Mouse (Mus musculus): ENCODE results near the gene Nfe2l3.
"Not testable (repeated sequence)": the region's sequence is repeated elsewhere in the genome, so short reads cannot be mapped to it uniquely, and the experiment has no call there.

Nfe2l3 gene

GRCm38 (mm10) chr6:51432535-51433397 lies at the start of gene Nfe2l3:
TSS of gene Nfe2l3 (plus strand) at chr6:51432670.
- peak in 1 of 2 experiments; percentile 39 for DNase-seq

GRCm38 (mm10) chr6:51383769-51384755 lies 48.4 kb upstream of the Nfe2l3 start:
- DNase-seq: peak; percentile 86 to 92

GRCm38 (mm10) chr6:51390505-51390904 lies 42.0 kb upstream of the Nfe2l3 start:
- no peak for DNase-seq

DNA sequence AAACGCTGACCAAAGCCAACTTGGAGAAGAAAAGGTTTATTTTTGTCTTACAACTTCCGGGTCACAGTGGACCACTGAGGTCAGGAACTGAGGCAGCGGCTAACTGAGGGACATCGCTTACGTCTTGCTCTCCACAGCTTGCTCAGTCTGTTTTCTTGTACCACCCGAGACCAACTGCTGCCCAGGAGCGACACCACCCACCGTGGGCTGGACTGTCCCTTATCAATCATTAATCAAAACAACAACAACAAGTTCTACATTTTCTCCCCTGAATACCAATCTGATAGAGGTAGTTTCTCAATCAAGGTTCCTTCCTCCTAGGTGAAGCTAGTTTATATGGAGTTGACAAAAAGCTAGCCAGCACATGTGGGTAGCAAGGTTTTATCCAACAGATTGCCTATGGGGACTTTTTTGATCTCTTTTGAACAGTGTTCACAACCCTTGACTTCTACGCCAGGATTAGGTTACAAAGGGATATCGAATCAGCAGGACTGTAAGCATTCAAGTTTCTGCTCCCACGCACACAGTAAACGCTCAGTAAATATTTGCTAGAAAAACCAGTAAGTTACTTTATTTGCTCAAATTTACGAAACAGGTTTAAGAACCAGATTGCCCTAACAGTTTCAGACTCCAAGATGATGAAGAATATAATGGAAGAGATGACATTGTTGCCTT lies 40.5 kb upstream of the Nfe2l3 start:
- no peak for DNase-seq

DNA sequence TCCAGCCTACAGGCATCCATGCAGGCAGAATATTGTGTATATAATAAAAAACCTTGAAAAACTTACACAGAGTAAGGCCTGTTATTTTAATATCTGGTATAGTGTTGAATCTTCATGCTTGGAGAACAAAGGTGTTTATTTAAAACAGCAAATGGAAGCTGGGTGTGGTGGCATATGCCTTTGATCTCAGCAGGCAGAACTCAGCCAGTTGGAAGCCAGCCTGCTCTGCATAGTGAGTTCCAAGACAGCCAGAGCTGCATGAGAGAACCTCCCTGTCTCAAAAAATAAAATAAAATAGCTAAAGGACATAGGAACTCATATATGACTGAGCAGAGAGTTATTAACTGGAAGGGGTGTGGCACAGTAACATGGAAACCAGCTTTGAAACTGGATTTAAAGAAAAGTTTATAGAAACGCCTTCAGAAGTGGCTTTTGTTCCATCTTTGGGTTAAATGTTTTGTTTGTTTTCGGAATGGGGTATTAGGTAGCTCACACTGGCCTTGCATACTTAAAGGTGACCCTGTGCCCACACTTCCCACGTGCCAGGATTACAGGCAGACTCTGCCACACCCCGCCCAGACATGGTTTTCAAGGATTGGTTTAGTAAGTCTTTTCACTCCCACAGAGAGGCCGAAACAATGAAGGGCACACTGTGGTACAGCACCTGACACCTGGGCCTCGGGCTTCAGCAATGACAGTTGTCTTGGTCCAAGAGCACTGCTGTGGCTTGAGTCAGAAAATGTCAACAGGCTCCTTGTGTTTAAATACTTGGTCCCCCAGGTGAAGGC lies 38.9 kb upstream of the Nfe2l3 start:
- DNase-seq: peak in 1 of 2 experiments; percentile 26

DNA sequence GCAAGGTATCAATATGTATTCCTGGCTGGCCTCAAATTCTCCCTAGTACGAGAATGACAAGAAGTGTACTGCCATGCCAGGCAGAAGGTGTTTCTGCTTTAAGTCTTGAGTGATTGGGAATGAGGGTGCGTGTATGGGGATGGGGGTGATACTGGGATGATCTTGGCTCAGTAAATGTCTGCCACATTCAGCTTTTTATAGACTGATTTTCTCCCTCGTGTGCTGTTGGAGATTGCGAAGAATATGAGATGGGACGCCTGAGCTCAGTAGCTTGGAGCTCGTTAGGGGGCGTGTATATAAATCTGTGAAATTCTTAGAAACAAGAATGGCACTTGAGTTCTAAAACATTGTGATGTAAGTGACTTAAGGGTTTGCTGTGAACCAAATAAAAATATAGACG lies 38.1 kb upstream of the Nfe2l3 start:
- not testable (repeated sequence) for DNase-seq

- not testable (repeated sequence) for DNase-seq
Measured at GRCm38 (mm10) chr6:51394963-51395362, 37.5 kb upstream of the Nfe2l3 start.

- no peak for DNase-seq
Measured at GRCm38 (mm10) chr6:51395486-51395885, 37.0 kb upstream of the Nfe2l3 start.

GRCm38 (mm10) chr6:51399113-51399518 lies 33.4 kb upstream of the Nfe2l3 start:
- DNase-seq: no peak

GRCm38 (mm10) chr6:51401294-51401693 lies 31.2 kb upstream of the Nfe2l3 start:
- DNase-seq: peak in 1 of 2 experiments; percentile 22

DNA sequence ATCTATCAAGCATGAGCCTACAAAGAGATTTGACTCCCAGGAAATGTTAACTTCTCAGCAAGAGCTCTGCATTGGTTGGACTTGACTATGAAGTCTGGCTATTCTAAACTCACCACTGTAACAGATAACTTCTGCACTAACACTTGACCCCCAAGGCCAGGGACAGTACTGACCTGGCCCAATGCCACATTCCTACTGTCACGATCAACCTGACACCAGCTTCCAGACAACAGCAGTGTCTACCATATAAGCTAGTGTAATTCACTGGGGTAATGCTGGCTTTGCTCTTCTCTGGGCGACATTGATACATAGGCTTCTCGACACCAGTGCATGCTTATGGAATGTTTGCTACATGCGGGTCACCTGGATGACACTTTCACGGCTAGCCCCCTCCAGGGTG lies 28.9 kb upstream of the Nfe2l3 start:
- DNase-seq: no peak

DNA sequence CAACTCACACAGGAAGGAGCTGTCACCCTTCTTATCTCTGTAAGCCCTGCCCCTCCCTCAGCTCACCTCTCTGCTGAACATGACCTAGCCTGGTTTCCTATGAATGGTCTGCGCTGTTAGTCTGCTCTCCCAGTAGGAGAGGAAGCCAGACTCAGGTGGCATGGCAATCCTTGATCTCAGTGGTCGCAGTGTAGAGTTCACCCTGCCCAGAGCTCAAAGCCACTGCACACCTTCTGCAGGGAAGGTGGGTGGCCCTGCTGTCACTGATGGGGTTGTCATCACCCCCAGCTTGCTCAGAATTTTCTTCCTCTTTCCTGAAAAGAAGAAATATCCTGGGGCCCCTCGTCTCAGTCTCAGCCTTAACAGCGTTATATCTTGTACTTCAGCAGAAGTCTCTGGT lies 28.0 kb upstream of the Nfe2l3 start:
- no peak for DNase-seq

DNA sequence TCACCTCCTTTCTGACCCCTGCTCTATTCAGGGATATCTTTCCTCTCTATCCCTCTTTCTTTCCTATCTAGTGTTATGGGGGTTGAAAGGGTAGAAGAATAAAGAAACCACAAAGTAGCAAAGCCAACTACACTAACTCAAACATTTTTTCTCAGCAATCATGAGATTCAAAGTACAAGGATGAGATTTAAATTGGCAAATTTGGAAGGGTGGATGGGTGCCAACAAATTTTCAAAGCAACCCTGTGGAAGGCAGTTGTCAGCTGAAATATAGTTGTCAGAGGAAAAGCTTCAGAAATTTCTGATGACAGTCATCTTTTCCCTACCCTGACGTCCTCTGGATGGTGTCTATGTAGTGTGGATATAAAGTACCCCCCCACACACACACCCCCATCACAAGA lies 16.0 kb upstream of the Nfe2l3 start:
- DNase-seq: no peak

GRCm38 (mm10) chr6:51417306-51417936 lies 15.0 kb upstream of the Nfe2l3 start:
- DNase-seq: no peak

DNA sequence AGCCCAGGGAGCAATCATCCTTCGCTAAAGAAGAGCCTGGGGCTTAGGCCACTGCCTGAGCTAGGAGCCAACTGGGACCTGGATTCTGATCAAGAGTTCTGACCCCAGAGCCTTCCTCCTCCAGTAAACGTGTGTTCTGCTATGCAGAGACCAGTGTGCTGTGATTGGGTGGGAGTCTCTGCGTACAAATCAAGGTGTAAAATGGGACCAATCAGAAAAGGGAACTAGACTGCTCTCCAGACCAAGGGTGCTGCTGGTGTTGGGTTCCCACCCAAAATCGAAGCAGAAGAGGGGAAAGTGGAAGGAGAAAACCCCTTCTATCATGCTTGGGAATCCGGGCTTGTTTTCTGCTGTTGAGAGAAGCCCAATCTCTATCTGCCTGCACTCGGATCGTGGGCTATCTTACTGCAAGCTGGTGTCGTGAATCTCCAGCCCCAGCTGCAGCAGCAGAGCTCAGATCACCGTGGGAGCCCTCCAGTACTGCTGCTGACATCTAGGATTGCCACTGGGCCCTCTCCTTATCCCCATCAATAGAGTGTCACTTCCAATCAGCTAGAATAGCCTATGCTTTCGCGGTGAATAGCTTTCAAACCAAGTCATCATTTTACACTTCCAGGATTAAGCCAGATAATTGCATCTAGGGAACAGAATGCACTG lies 8.9 kb upstream of the Nfe2l3 start:
- no peak for DNase-seq

DNA sequence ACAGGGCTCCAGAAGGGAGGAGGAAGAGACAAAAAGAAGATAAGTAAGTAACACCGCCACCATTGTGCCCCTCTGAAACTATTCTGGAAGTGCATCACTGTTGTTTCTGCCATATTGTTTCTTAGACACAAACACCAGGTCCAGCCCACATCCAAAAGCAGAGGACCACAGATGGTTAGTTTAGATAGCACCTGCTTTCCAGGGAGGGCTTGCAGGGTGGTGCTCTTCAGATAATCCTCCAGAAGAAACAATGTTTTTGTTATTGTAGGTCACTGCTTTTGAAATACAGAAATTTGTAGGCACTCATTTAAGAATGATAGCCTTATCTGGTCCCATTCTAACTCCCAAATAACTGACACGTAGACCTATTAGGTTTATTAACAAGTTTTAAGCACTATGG lies 7.9 kb upstream of the Nfe2l3 start:
- no peak for DNase-seq

DNA sequence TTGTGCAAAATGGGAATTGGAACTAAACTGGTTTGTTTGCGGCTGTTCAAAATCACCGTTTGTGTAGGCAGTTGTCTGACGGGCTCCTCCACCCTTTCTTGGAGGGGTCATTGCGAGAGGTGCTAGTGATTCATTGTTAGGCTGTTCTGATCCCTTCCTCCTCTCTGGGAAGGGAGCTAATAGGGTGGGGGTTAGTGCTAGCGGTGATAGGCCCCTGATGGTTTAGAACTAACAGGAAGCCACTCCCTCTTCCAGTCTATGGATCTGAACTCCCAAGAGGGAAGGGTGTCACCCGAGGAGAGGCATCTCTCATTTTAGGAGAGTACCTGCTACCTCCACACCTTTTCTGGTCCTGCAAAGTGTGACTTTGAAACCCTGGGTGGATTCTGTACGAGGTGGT lies 1.8 kb downstream of the Nfe2l3 start:
- DNase-seq: no peak

- no peak for DNase-seq
Measured at GRCm38 (mm10) chr6:51437665-51438064, 5.2 kb downstream of the Nfe2l3 start.

- DNase-seq: no peak
Measured at GRCm38 (mm10) chr6:51438826-51439330, 6.4 kb downstream of the Nfe2l3 start.

DNA sequence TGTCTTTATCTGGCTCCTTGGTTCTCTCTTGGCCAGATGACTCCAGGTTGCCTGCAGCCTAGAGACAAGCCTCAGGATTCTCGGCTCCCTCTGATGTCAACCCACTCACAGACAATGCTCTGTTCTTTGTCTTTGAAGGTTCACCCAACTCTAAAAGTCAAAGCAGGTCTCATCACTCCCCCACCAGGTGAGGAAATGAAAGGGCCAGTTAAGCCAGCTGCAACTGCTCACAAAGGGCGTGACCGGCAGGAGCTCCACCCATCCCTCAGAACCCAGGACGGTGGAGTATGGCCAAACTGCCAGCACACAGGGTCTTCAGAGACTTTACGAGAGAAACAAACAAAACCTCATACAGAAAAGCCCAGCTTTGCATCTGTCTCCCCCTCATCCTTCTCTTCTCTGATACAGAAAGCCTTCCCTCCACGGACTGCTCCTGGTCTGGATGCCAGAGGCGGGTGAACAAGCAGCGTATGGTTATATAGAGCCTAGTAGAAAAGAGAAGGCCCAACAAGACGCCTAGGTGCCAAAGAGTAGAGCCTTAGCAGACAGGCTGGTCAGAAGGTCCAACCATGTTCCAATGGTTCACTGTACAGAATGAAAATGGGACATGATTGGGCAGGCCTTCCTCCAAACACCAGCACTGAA lies 9.8 kb downstream of the Nfe2l3 start:
- no peak for DNase-seq
